In genomic region chr5:100040281-100040784, GRCm38 (mm10) we compare ENCODE assay signal across 7 mouse cellular contexts. TPM values are rescaled to one million over a fixed set of nuclear protein-coding genes. Genes with fewer than 3 reads are reported as not detected.
DNase-seq lines count a peak whose midpoint lies in the region; ATAC-seq and TF ChIP-seq lines count a peak whose summit lies in the region.

No protein-coding gene starts in this region.

- no peaks in the 10 kb centered on the region for H3K9me3 ChIP-seq in hindbrain, embryonic 10.5 days
- no peaks in the 10 kb centered on the region for H3K9me3 ChIP-seq in liver, embryonic 14.5 days (ENCODE audit: control insufficient read depth, low read length)
- no peaks in the 10 kb centered on the region for H3K9me3 ChIP-seq in neural tube, embryonic 15.5 days (replicated peaks)

- H3K27ac ChIP-seq in cortical plate, adult 2 months (ENCODE audit: insufficient read depth, low read length): peak overlapping the region; percentile 43; the same call in 1 of the 2 replicates
- H3K27ac ChIP-seq in hindbrain, embryonic 10.5 days: peak overlapping the region; percentile 99
- H3K27ac ChIP-seq in liver, embryonic 14.5 days: no peak overlapping the region; the same call in 1 of the 2 replicates
- peak overlapping the region; percentile 99 for H3K27ac ChIP-seq in neural tube, embryonic 15.5 days (replicated peaks)

- no peak for ATAC-seq in liver, embryonic 14.5 days (ENCODE audit: insufficient read depth)
- no peak for ATAC-seq in neural tube, embryonic 15.5 days (ENCODE audit: low FRiP score)

- TF ChIP-seq POLR2A in cortical plate, adult 2 months (IDR thresholded peaks at IDR 0.05; ENCODE audit: extremely low read depth, insufficient read depth, low read length): no peak

- TF ChIP-seq CTCF in cortical plate, adult 2 months (IDR thresholded peaks at IDR 0.05; ENCODE audit: extremely low read depth, insufficient read depth, low read length): no peak
- TF ChIP-seq CTCF in liver, embryonic 14.5 days (IDR thresholded peaks at IDR 0.05; ENCODE audit: low read depth): no peak

- no peak for TF ChIP-seq EP300 in liver, embryonic 14.5 days (IDR thresholded peaks at IDR 0.05; ENCODE audit: low read depth)

- peak overlapping the region; percentile 75 for H3K4me3 ChIP-seq in cortical plate, adult 2 months (ENCODE audit: insufficient read depth, low read length)
- peak overlapping the region; percentile 95 for H3K4me3 ChIP-seq in hindbrain, embryonic 10.5 days
- H3K4me3 ChIP-seq in liver, embryonic 14.5 days (ENCODE audit: insufficient read depth in 1 of 2, low read depth in 2 of 2, low read length in 2 of 2): peak overlapping the region; percentile 85 to 95
- H3K4me3 ChIP-seq in neural tube, embryonic 15.5 days (replicated peaks): peak overlapping the region; percentile 93

- 2% methylated on average over 19 of the region's 19 CpGs for WGBS in hindbrain, embryonic 10.5 days
- under 1% methylated on average over 19 of the region's 19 CpGs for WGBS in liver, embryonic 14.5 days (ENCODE audit: insufficient replicate concordance)
- 2% methylated on average over 19 of the region's 19 CpGs for WGBS in neural tube, embryonic 15.5 days

- H3K4me2 ChIP-seq in liver, embryonic 14.5 days (ENCODE audit: low read depth): peak overlapping the region; percentile 93
- H3K4me2 ChIP-seq in neural tube, embryonic 15.5 days: peak overlapping the region; percentile 74

- H3K9ac ChIP-seq in liver, embryonic 14.5 days (replicated peaks): peak overlapping the region; percentile 92
- H3K9ac ChIP-seq in neural tube, embryonic 15.5 days (replicated peaks): peak overlapping the region; percentile 89

- no peaks in the 10 kb centered on the region for H3K27me3 ChIP-seq in hindbrain, embryonic 10.5 days (ENCODE audit: insufficient read depth, poor library complexity, severe bottlenecking)
- no peaks in the 10 kb centered on the region for H3K27me3 ChIP-seq in liver, embryonic 14.5 days (ENCODE audit: control insufficient read depth, insufficient read depth, low read length)
- H3K27me3 ChIP-seq in neural tube, embryonic 15.5 days (replicated peaks): no peaks in the 10 kb centered on the region

- H3K4me1 ChIP-seq in cortical plate, adult 2 months (ENCODE audit: control insufficient read depth, insufficient read depth, low read length): no peaks in the 10 kb centered on the region; the same call in 1 of the 2 replicates
- peaks cover 37% of the 10 kb centered on the region for H3K4me1 ChIP-seq in hindbrain, embryonic 10.5 days (replicated peaks)
- H3K4me1 ChIP-seq in liver, embryonic 14.5 days (replicated peaks; ENCODE audit: control insufficient read depth in 2 of 2, insufficient read depth in 2 of 2, low read length in 1 of 2): peaks cover 3 to 16% of the 10 kb centered on the region in 2 experiments
- H3K4me1 ChIP-seq in neural tube, embryonic 15.5 days: peaks cover 61% of the 10 kb centered on the region

- peak; percentile 21 for DNase-seq in ovary, adult 18-20 months (ENCODE audit: low spot score)
- DNase-seq in ovary, postnatal 36 days (ENCODE audit: low spot score): no peak
- DNase-seq in adrenal gland, adult 8-10 months: peak; percentile 53
- no peak for DNase-seq in hindbrain, embryonic 10.5 days (ENCODE audit: low spot score)
- peak in 1 of 3 experiments; percentile 24 for DNase-seq in liver, embryonic 14.5 days (ENCODE audit: low read depth in 3 of 3, low spot score in 3 of 3)

- H3K36me3 ChIP-seq in hindbrain, embryonic 10.5 days: peaks cover 43% of the 10 kb centered on the region
- peaks cover 22% of the 10 kb centered on the region for H3K36me3 ChIP-seq in liver, embryonic 14.5 days (replicated peaks; ENCODE audit: control insufficient read depth, insufficient read depth, low read depth)
- H3K36me3 ChIP-seq in neural tube, embryonic 15.5 days: no peaks in the 10 kb centered on the region

RNA-seq across cellular contexts. Expression of gene Enoph1, which starts 0.5 kb away (rescaled TPM):
- total RNA-seq in adrenal gland, adult 8-10 months (2022): 10 to 100 TPM; 38.5 to 54.6 (median 41.4) TPM
- polyA plus RNA-seq in cortical plate, adult 2 months (2012; rRNA removed): 78.2 and 79.1 TPM in 2 replicates
- polyA plus RNA-seq in hindbrain, embryonic 10.5 days (2016; fragmentation: Nextera tagmentation; extraction: Ambion mirVana): 46.9 and 52.1 TPM in 2 replicates
- polyA plus RNA-seq in liver, embryonic 14.5 days (2012; rRNA removed): 9.5 and 14.3 TPM in 2 replicates
- polyA plus RNA-seq in liver, embryonic 14.5 days (2014; fragmentation: Nextera tagmentation; extraction: Ambion mirVana): 14.7 and 15.1 TPM in 2 replicates
- 52.3 and 53.4 TPM in 2 replicates for polyA plus RNA-seq in neural tube, embryonic 15.5 days (2015; fragmentation: Nextera tagmentation; extraction: Ambion mirVana)

RNA-seq across cellular contexts. Expression of gene Hnrnpdl, which starts 0.9 kb away (rescaled TPM):
- total RNA-seq in adrenal gland, adult 8-10 months (2022): 100 to 1,000 TPM in 3 of 4 experiments, 10 to 100 TPM in 1; 73.6 to 207 (median 150) TPM
- 260 and 286 TPM in 2 replicates for polyA plus RNA-seq in cortical plate, adult 2 months (2012; rRNA removed)
- 193 and 212 TPM in 2 replicates for polyA plus RNA-seq in hindbrain, embryonic 10.5 days (2016; fragmentation: Nextera tagmentation; extraction: Ambion mirVana)
- 77.5 and 115 TPM in 2 replicates for polyA plus RNA-seq in liver, embryonic 14.5 days (2012; rRNA removed)
- 49.2 and 57.2 TPM in 2 replicates for polyA plus RNA-seq in liver, embryonic 14.5 days (2014; fragmentation: Nextera tagmentation; extraction: Ambion mirVana)
- polyA plus RNA-seq in neural tube, embryonic 15.5 days (2015; fragmentation: Nextera tagmentation; extraction: Ambion mirVana): 172 and 181 TPM in 2 replicates

Comparison
In these comparisons a context has a peak if more than half of its experiments do, and no peak if none do; other contexts are left out.
1. DNase-seq: peak in ovary, adult 18-20 months (single experiment) and adrenal gland, adult 8-10 months (single experiment); none in ovary, postnatal 36 days (single experiment) and hindbrain, embryonic 10.5 days (single experiment).
2. Peak in every context shown above with its lines, with median percentiles within 50 percentile points of each other: H3K4me3 ChIP-seq.